Mouse (Mus musculus): Measurements from ENCODE around the gene Pla1a.

Gene Pla1a

GRCm38 (mm10) chr16:38434295-38434795 lies 1.4 kb upstream of the Pla1a start:
- no peak for DNase-seq (ENCODE audit: low spot score in 2 of 2)

- DNase-seq (ENCODE audit: low spot score in 2 of 2): no peak
Measured at GRCm38 (mm10) chr16:38433514-38433913, 569 bp upstream of the Pla1a start.

DNA sequence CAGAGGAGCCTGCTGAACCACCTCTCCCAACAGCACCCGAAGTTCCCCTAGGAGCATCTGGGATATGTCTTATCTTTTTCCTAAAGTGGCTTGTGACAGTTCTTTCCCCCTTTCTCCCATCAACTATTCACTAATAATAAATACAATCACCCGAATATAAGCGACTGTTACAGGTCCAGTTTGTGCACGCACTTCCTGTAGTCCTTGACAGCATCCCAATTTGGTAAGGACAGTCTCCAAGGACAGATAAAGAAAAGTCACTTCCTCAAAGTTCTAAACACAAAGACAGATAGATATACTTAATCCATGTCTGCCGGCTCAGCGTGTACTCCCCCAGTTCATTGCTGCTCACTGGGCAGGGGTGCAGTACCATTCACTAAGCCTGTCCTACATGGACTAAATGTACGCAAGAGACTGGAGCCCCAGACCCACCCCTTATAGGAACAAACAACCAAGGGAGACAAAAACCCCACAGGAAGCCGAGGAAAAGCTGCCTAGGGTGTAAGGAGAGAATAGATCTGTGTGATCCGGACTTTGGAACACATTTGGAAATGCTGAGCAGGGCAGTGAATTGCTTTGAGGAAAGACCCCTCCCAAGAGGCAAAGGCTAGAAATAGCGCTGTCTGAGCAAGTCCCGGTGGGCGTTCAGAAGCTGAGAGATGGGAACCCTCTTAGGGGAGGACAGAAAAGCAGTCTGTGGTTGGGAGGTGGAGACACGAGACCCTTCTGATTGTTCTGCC lies 1.3 kb downstream of the Pla1a start:
- no peak for DNase-seq (ENCODE audit: low spot score in 2 of 2)

GRCm38 (mm10) chr16:38425799-38426198 lies 7.1 kb downstream of the Pla1a start:
- no peak for DNase-seq (ENCODE audit: low spot score in 2 of 2)

- no peak for DNase-seq (ENCODE audit: low spot score in 2 of 2)
Measured at GRCm38 (mm10) chr16:38425374-38425773, 7.6 kb downstream of the Pla1a start.

GRCm38 (mm10) chr16:38414953-38415352 lies 18.0 kb downstream of the Pla1a start:
- DNase-seq (ENCODE audit: low spot score in 2 of 2): no peak

- DNase-seq (ENCODE audit: low spot score in 2 of 2): no peak
Measured at GRCm38 (mm10) chr16:38408416-38408815, 24.5 kb downstream of the Pla1a start.

GRCm38 (mm10) chr16:38407584-38407983 lies 25.4 kb downstream of the Pla1a start:
- DNase-seq (ENCODE audit: low spot score in 2 of 2): no peak

DNA sequence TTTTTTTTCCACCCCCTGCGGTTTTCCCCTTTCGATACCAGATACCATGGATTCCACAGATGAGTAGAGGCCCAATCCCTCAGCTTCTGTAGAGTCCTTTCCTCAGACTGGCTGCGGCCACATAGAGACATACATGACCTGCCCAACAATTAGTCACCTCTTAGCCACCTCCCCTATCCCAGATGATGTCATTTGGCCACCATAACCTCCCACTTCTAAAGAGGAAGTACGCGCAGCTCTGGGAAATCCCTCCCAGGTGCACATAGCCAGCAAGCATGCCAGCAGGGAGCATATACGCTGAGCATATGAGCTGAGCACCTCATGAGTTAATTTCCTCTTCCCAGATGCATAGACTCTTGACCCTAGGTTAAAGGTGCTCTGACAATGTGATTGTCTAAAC lies 26.2 kb downstream of the Pla1a start:
- DNase-seq (ENCODE audit: low spot score in 2 of 2): no peak

DNA sequence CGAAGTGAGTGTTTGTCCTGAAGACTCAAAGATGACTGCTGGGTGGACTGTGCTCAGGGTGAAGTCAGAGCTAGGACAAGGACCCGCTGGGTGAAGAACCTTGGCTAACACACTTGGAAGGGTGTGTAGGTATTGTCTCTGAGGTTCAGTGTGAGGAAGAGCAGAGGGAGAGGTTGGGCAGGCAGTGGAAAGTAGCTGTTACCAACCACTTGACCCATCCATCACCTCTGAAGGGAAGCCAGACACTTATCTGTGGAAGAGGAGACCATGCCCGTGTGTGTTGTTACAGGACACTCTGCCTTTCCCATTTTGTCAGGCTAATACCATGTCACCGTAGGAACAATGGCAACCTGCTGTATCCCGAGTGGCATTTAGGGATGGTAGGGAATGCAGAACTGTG lies 26.7 kb downstream of the Pla1a start:
- no peak for DNase-seq (ENCODE audit: low spot score in 2 of 2)

DNA sequence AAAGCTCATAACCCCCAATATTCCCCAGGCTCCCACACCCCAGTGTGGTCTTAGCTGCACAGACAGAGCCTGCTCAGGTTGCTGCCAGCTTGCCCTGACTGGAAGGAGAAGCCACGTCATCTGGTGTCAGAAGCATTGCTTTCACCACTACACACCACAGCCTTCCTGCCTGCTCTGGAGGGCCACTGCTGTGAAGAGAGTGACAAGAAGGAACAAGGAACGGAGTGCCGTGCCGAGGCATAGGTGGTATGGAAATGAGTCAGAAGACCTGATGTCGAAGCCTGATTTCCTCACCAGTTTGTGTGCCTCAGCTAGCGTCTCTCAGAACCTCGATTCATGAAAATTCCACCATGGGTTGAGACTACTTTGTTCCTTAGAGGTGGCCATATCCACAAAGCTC lies 29.3 kb downstream of the Pla1a start:
- no peak for DNase-seq (ENCODE audit: low spot score in 2 of 2)

- no peak for DNase-seq (ENCODE audit: low spot score in 2 of 2)
Measured at GRCm38 (mm10) chr16:38401468-38401867, 31.5 kb downstream of the Pla1a start.

- no peak for DNase-seq (ENCODE audit: low spot score in 2 of 2)
Measured at GRCm38 (mm10) chr16:38400311-38400960, 32.5 kb downstream of the Pla1a start.

DNA sequence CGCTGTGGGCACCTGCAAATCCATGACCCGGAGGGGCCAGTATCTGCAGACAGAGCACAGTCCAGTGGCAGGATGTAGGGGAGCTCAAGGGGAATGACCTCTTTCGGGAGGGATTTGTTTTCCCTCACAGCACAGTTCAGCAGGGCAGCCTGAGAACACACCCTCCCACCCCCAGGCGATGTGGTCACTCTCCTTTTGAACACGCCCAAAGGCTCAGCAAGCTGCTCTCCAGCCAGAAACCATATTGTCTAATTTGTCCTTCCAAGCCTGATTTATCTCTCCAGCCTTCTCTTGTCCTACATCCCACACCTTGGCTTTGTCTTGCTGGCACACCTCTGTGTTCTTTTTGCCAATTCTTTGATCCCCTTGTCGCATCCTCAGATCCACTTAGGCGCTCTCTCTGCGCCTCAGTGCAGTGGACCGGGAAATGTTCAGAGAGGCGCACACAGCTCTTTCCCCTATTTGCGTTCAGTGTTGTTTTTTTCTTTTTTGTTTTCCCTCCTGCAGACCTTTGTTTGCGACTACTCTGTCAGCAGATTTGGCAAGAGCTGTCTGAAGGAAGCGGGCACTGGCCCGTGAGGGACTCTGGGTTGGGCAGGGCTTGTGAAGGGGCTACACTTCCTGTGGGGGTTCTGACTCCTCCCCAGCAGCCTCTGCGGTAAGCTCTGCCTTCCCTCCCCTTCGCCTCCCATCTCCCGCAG lies 33.3 kb downstream of the Pla1a start:
- peak in 1 of 2 experiments; percentile 9 for DNase-seq (ENCODE audit: low spot score in 2 of 2)

DNA sequence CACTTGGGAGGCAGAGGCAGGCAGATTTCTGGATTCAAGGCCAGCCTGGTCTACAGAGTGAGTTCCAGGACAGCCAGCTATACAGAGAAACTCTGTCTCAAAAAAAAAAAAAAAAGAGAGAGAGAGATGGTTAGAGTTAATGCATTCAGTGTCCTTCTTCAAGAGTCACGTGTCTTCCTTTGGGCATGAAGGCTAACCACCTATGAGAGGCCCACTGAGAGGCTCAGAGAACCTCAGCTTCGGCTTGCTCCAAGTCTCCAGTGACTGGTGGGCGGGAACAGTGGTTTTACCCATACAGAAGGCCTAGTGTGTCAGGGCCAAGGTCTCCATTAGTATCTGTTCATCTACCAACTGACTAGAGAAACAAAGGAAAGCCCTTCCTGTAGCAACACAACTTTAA lies 33.9 kb downstream of the Pla1a start:
- DNase-seq (ENCODE audit: low spot score in 2 of 2): no peak

DNA sequence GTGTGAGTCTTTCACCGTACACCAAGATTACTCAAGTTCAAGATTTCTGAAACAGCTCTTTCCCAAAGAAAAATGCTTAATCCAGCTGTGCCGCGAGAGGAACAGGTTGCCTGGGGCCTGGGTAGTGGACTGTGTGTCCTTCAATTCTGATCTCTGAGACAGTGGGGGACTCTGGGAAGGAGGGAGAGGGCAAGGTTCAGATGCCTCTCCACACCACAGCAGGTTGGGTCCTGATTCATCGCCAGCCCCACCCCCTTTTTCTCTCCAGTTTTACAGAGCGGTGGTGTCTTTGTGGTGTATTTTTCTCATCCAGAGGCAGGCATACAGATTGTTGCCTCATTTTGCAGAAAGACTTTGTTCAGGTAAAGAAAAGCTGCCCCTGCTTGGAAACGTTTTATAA lies 34.7 kb downstream of the Pla1a start:
- DNase-seq (ENCODE audit: low spot score in 2 of 2): no peak

- no peak for DNase-seq (ENCODE audit: low spot score in 2 of 2)
Measured at GRCm38 (mm10) chr16:38396155-38396554, 36.8 kb downstream of the Pla1a start.

GRCm38 (mm10) chr16:38395060-38395730 lies 37.8 kb downstream of the Pla1a start:
- DNase-seq (ENCODE audit: low spot score in 2 of 2): no peak

DNA sequence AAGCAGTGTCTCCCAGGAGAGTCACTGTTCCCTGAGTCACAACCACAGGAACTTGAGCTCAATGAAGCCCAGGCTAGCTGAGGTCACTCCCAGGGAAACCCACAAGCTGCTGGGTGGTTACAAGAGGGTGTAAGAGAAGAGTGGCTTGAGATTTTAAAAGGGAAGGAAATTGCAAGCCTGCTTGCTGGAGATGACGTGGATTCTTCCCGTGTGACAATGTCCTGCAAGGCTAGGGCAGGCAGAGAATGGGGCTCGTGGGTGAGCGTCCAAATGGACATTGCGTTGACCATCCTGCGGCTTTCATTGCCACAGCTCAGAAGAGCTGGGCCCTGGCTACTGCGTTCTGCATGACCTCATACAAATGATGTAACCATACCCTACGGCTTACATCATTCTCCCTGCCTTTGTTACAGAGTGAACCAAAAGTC lies 38.7 kb downstream of the Pla1a start:
- no peak for DNase-seq (ENCODE audit: low spot score in 2 of 2)

GRCm38 (mm10) chr16:38392126-38392894 lies 40.6 kb downstream of the Pla1a start:
- no peak for DNase-seq (ENCODE audit: low spot score in 2 of 2)

DNA sequence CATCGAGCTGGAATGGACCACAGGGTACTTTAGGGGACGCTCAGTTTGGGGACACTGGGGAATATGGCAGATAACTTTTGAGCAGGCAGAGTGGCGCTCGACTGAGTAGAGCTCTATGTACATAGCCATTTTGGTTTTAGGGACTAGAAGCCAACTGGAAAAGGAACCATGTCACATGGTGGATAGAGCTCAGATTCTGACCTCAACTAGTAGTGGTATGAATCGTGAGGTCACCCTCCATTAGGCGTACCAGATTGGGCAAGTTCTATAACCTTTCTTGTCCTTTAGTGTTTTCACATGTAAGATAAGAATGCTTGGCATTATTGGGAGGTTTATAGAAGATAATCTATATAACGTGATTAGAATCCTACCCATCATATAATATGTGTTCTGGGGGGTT lies 42.6 kb downstream of the Pla1a start:
- no peak for DNase-seq (ENCODE audit: low spot score in 2 of 2)

Data from frontal cortex, postnatal 25 days (tissue).